Mouse (Mus musculus) limb, embryonic 13.5 days (tissue): ENCODE data around the gene Ift52. TPM values are rescaled to one million over a fixed set of nuclear protein-coding genes. Genes with fewer than 3 reads are reported as not detected.

Source experiments
- ATAC-seq: fragments of 200-750 bp; cut with Nextera tagmentation; 2 replicates; pipeline ENCODE4 v1.8.0; 2017; ENCODE audit warnings: low read depth, moderate number of reproducible peaks, moderate TSS enrichment; ENCODE audit not compliant: low FRiP score
- H3K27ac ChIP-seq: fragments of 300-500 bp; sonication (generic); 2 replicates; pipeline ENCODE4 v1.5.1; 2015; ENCODE audit warnings: inconsistent platforms, mild to moderate bottlenecking, moderate library complexity
- H3K27me3 ChIP-seq: fragments of 300-500 bp; sonication (generic); 2 replicates; pipeline ENCODE4 v1.6.1; 2015; ENCODE audit warnings: mild to moderate bottlenecking, inconsistent platforms
- H3K36me3 ChIP-seq: fragments of 300-500 bp; sonication (generic); 2 replicates; pipeline ENCODE4 v1.6.1; 2015; ENCODE audit warnings: inconsistent platforms, mild to moderate bottlenecking, moderate library complexity
- H3K4me1 ChIP-seq: fragments of 300-500 bp; sonication (generic); 2 replicates; pipeline ENCODE4 v1.6.1; 2015; ENCODE audit warnings: inconsistent platforms
- H3K4me2 ChIP-seq: fragments of 300-500 bp; sonication (generic); replicated peaks from 2 replicates; pipeline ENCODE4 v1.6.1; 2015; ENCODE audit warnings: inconsistent platforms, mild to moderate bottlenecking, moderate library complexity
- H3K4me3 ChIP-seq: fragments of 300-500 bp; sonication (generic); 2 replicates; pipeline ENCODE4 v1.5.1; 2015; ENCODE audit warnings: moderate library complexity, mild to moderate bottlenecking, inconsistent platforms
- H3K9ac ChIP-seq: fragments of 300-500 bp; sonication (generic); 2 replicates; pipeline ENCODE4 v1.6.1; 2015; ENCODE audit warnings: mild to moderate bottlenecking, inconsistent platforms
- H3K9me3 ChIP-seq: fragments of 300-500 bp; sonication (generic); 2 replicates; pipeline ENCODE4 v1.6.1; 2016; ENCODE audit warnings: inconsistent platforms
- WGBS: fragments of 180-500 bp; shearing (Covaris S2); methylation state at CpG from one replicate; pipeline ENCODE4 v1.1.7; 2015; 5-methylcytosine and 5-hydroxymethylcytosine counted together
- polyA plus RNA-seq: library from polyadenylated mRNA; unstranded; fragments of >200 nt; fragmentation: Nextera tagmentation; extraction: Ambion mirVana; gene quantifications from 2 replicates; pipeline ENCODE4 v1.2.1, GENCODE M21; 2015

Ift52 gene
- polyA plus RNA-seq, 1 experiment from 2014 or later = 55.3 TPM

DNA sequence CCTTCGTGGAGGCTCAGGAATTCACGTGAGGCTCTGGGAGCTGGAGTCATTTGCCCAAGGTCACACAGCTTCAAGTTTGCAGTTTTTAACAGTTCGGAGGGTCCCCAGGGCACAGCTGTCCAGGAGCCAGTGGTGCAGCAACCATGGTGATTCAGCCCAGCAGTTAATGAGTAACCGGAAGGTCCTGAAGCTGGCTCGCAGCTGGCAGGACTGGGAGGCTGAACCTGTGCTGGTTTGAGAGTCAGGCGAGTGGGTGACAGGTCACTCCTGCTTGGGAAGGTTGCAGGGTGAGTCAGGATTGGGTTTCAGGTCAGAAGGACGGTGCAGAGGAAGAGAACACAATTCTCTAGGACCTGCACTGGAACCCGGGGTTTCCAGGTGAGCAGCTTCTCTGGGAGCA lies 29.9 kb upstream of the Ift52 start, which contains the start of gene Sgk2:
TSS of gene Sgk2 (plus strand) at position 113 of the 400 bp plus-strand sequence.
- no peak for ATAC-seq
- WGBS = 62% methylated on average over 8 of the region's 8 CpGs

DNA sequence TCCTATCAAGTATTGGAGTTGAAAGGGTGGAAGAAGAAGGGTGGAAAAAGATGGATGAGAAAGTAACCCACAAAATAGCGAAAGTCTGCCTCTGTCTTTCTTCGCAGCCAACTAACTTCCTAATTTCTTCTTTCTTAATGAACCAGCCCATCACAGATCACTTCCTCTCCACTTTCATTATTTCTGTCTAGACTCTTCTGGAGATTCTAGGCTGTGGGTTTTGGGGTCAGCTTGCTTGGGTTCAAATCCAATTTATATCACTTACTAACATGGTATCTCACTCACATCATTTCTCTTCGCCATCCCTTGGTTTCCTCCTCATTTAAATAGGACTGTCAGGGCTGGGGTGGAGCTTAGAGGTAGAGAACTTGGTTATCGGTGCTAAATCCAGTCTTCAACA lies 28.9 kb upstream of the Ift52 start:
- 80% methylated on average over 4 of the region's 4 CpGs for WGBS
- ATAC-seq = no peak

More for the DNA sequence above, 29.9 kb upstream of the Ift52 start, which contains the start of gene Sgk2:
- Histone ChIP-seq H3K4me2 (no peak within 1 kb of the TSS), H3K27me3 (no peaks in the 10 kb centered on the region), H3K4me1 (peaks cover 5% of the 10 kb centered on the region; the same call in 1 of the 2 replicates), H3K9me3 (no peaks in the 10 kb centered on the region), H3K36me3 (no peaks in the 10 kb centered on the region), H3K9ac (no peak within 1 kb of the TSS), H3K4me3 (no peak within 1 kb of the TSS), H3K27ac (no peak within 1 kb of the TSS)

DNA sequence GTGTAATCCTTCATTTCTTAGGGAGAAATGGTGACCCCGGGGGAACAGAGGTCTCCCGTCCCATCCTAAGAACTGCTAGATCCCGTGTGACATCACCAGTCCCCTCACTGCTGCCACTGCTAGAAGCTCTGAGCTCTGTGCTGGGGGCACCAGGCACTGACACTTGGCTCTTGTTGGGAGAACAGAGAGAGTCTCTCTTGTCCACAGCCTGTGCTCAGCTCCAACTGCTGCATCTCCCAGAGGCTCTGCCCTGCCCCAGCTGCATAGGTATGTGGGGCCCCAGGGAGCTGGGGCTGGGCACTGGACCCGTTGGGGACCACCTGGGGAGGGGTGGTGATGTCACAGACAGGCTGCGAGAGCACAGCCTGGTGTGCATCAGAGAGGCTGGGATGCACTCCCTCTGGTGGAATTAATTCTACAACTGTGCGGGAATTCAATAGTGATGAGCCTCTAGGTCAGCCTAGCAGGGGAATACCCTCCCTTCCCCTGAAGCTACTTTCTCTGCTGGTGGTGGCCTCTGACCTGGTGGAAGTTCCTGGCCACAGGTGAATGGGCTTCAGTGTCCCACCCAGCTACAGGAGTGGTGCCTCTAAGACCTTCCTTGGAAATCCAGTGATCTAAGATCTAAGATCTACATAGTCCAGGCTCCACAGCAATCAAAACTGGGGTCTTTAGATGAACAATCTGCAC lies 25.6 kb upstream of the Ift52 start:
- H3K27me3 ChIP-seq = no peaks in the 10 kb centered on the region
- no peaks in the 10 kb centered on the region for H3K9me3 ChIP-seq
- ATAC-seq = no peak
- no peaks in the 10 kb centered on the region for H3K4me1 ChIP-seq
- H3K27ac ChIP-seq = no peak overlapping the region
- no peak overlapping the region for H3K4me2 ChIP-seq
- 44% methylated on average over 6 of the region's 6 CpGs for WGBS
- no peaks in the 10 kb centered on the region for H3K36me3 ChIP-seq
- no peak overlapping the region for H3K4me3 ChIP-seq
- H3K9ac ChIP-seq = no peak overlapping the region

More for the DNA sequence above, 28.9 kb upstream of the Ift52 start:
- Histone ChIP-seq H3K9me3 (no peaks in the 10 kb centered on the region), H3K4me3 (no peak overlapping the region), H3K4me1 (peaks cover 5% of the 10 kb centered on the region; the same call in 1 of the 2 replicates), H3K4me2 (no peak overlapping the region), H3K27me3 (no peaks in the 10 kb centered on the region), H3K27ac (no peak overlapping the region), H3K36me3 (no peaks in the 10 kb centered on the region), H3K9ac (no peak overlapping the region)

DNA sequence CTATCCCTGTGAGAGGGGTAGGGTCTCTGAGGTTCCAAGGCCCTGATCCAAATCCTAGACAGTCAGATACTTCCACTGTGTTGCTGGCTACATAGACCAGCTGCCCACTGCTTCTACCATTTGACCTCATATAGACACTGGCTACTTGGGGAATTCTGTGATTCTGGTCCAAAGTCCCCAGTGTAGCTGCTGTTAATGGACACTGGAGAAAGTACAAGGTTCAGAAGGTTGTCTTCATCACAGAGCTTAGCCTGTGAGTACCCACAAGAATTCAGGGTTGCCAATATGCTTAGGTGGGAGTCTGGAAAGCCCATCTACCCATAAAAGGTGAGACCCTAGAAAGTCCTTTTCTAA lies 25.1 kb upstream of the Ift52 start:
- no peak for ATAC-seq
- Histone ChIP-seq H3K9me3 (no peaks in the 10 kb centered on the region), H3K4me2 (no peak overlapping the region), H3K36me3 (no peaks in the 10 kb centered on the region), H3K27me3 (no peaks in the 10 kb centered on the region), H3K27ac (no peak overlapping the region), H3K4me1 (no peaks in the 10 kb centered on the region), H3K9ac (no peak overlapping the region), H3K4me3 (no peak overlapping the region)

DNA sequence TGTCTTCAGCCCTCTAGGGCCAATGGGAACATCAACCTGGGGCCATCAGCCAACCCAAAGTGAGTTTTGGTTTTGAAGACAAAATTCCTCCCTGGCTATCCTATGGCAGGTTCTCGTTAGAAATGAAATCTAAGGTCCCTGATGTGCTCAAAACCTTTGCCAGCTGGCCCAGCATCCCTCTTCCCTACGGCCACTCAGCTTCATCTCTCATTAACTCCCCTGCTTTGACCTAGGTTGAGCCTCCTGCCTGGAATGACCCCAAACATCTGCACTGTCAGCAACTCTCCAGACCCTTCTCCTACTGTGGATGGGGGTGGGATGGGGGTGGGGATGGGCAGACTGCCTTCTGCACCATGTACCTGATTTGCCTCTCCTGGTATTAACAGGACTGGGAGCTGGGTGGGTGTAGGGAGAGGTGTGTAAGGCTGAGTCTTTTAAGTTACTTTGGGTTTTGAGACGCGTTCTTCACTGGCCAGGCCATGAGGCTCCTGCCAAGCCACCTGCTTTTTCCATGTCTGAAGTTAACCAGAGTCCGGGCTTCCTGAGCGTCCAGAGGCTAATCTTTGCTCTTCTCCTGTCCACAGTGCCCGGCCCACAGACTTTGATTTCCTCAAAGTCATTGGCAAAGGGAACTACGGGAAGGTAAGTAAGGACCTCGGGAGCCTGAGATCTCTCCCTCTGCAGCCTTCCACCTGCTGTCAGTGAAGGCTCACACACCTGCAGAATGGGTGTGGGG lies 23.1 kb upstream of the Ift52 start:
- Histone ChIP-seq H3K9me3 (no peaks in the 10 kb centered on the region), H3K4me3 (no peak overlapping the region), H3K9ac (no peak overlapping the region), H3K4me1 (no peaks in the 10 kb centered on the region), H3K27me3 (no peaks in the 10 kb centered on the region), H3K36me3 (no peaks in the 10 kb centered on the region), H3K27ac (no peak overlapping the region), H3K4me2 (no peak overlapping the region)
- ATAC-seq = no peak
- 77% methylated on average over 9 of the region's 9 CpGs for WGBS

DNA sequence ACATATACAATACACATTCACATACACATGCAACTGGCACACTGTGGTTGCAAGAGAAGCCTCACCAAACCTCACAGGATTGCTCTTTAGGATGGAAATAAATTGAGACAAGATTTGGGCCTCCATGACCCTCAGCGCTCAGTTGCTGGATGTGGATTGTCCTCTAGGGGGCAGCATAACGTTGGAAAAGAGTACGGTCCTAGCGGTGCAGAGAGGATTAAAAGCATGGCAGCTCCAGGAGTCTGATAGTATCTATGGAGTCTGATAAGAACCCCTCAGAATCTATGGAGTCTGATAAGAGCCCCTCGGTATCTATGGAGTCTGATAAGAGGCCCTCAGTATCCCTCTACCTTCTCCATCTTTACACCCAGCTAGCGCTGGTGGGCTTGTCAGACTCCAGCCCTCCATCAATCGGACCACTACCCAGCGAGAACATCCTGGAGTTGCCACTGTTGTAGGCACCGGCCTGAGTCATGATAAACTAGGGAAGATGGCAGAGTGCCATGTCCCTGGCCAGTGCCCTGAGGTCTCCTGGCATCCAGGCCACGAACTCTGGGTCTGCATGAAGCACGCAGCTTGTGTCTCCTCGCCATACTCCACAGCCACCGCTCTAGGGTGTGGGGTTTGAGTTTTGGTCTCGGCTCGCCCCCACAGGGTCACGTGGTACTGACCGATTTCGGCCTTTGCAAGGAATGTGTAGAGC lies 18.5 kb upstream of the Ift52 start:
- Histone ChIP-seq H3K27me3 (no peaks in the 10 kb centered on the region; the same call in 1 of the 2 replicates), H3K9me3 (no peaks in the 10 kb centered on the region), H3K9ac (0 out of 2 replicates have a peak overlapping the region, but pooled peaks have one; percentile 19), H3K4me2 (peak overlapping the region; percentile 55), H3K4me3 (peak overlapping the region; percentile 15; the same call in 1 of the 2 replicates), H3K27ac (no peak overlapping the region), H3K36me3 (no peaks in the 10 kb centered on the region), H3K4me1 (no peaks in the 10 kb centered on the region)
- ATAC-seq = peak; percentile 79
- WGBS = 35% methylated on average over 18 of the region's 18 CpGs

DNA sequence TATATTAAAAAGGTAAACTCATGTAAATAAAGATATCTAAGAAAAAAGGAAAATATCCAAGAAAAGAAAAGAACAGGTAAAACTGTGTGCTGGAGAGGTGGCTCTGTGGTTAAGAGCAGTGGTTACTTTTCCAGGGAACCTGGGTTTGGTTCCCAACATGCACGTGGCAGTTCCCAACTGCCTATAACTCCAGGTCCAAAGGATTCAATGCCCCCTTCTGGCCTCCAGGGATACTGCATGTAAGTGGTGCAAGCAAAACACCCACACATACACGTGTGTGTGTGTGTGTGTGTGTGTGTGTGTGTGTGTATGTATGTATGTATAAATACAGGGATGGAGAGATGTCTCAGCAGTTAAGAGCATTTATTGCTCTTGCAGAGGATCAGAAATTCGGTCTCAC lies 17.4 kb upstream of the Ift52 start:
- H3K9ac ChIP-seq = no peak overlapping the region
- ATAC-seq = no peak
- no peak overlapping the region for H3K4me2 ChIP-seq
- no peak overlapping the region for H3K4me3 ChIP-seq
- WGBS = 29% methylated on average over 3 of the region's 3 CpGs
- H3K9me3 ChIP-seq = no peaks in the 10 kb centered on the region
- H3K27me3 ChIP-seq = no peaks in the 10 kb centered on the region; the same call in 1 of the 2 replicates
- no peak overlapping the region for H3K27ac ChIP-seq
- no peaks in the 10 kb centered on the region for H3K4me1 ChIP-seq
- no peaks in the 10 kb centered on the region for H3K36me3 ChIP-seq

DNA sequence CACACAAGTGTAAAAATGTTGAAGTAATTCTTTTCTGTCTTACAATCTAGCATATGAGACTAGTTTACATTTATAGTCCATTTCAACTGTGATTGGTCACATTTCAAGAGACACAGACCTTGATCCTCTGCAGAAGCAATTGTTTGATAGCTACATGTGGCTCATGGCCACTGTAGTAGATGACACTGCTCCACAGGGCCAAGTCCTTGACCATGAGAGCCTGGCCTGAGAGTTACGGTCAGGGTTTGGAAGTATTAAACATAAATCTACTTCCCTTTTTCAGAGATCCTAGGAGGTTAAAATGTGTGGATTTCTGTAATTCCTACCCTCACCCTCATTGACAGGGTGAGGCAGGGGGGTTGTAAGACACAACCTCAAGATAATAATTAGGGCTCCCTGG lies 16.1 kb upstream of the Ift52 start:
- H3K36me3 ChIP-seq = no peaks in the 10 kb centered on the region
- no peaks in the 10 kb centered on the region; the same call in 1 of the 2 replicates for H3K27me3 ChIP-seq
- H3K9ac ChIP-seq = no peak overlapping the region
- 87% methylated on average over 1 of the region's 1 CpGs for WGBS
- H3K9me3 ChIP-seq = no peaks in the 10 kb centered on the region
- H3K4me1 ChIP-seq = no peaks in the 10 kb centered on the region
- H3K27ac ChIP-seq = no peak overlapping the region
- H3K4me2 ChIP-seq = no peak overlapping the region
- no peak overlapping the region for H3K4me3 ChIP-seq
- ATAC-seq = no peak

DNA sequence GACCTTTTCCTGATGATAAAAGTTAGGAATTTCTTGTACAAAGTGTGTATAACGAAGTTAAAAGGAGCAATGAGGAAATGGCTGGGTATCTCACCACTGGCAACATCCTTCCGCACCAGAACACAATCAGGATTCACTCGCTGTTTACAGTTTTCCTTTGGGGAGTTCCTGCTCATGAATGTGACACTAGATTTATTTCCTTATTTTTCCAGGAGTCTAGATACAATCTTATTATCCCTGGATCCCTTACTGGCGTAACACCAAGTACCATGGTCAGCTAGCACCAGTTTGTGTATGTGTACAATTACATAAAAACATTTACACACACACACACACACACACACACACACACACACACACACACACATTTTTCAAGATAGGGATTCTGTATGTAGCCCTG lies 9.9 kb upstream of the Ift52 start:
- Histone ChIP-seq H3K9ac (no peak overlapping the region), H3K4me1 (no peaks in the 10 kb centered on the region), H3K36me3 (no peaks in the 10 kb centered on the region), H3K4me3 (no peak overlapping the region), H3K27me3 (no peaks in the 10 kb centered on the region; the same call in 1 of the 2 replicates), H3K27ac (no peak overlapping the region), H3K4me2 (no peak overlapping the region), H3K9me3 (no peaks in the 10 kb centered on the region)
- WGBS = 74% methylated on average over 4 of the region's 4 CpGs
- ATAC-seq = no peak

DNA sequence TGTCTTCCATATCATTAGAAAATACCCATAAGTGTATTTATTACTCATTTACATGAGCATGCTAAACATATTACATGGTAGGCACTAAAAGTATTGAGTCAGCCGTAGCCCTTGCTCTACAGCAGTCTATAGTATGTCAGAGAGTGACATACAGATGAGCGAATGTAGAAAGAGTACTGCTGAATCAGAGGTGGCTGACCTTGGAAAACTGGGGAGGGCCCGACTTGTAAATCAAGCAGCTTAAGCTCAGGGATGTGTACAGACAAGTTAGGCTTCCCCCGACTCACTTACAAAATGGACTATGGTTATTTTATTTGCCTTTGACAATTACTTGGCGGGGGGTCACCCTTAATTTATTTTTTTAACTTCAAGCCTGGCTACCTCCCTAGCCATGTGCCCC lies 14.1 kb downstream of the Ift52 start:
- ATAC-seq = no peak
- H3K36me3 ChIP-seq = peaks cover 94% of the 10 kb centered on the region

DNA sequence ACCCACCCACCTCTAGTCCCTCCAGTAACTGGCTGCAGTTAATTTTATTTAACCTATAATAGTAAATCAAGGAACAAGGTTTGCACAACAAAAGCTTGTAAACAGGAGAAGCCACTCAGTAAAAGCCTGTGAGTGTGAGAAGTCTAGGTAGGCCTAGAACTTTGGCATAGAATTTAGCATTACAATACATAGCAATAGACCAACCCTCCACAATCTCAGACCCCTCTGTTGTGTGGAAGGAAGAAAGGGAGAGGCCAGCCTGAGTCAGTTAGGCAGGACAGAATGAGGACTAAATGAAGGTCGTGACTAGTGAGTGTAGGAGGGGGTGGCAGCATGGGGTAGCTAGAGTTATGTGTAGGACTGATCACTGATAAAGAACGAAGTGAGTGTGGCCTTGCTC lies 14.6 kb downstream of the Ift52 start:
- Histone ChIP-seq H3K36me3 (peaks cover 94% of the 10 kb centered on the region), H3K4me3 (no peak overlapping the region), H3K4me1 (no peaks in the 10 kb centered on the region), H3K9me3 (no peaks in the 10 kb centered on the region), H3K4me2 (no peak overlapping the region), H3K27ac (no peak overlapping the region), H3K27me3 (no peaks in the 10 kb centered on the region), H3K9ac (no peak overlapping the region)
- no peak for ATAC-seq
- WGBS = 86% methylated on average over 2 of the region's 2 CpGs

More for the DNA sequence above, 14.1 kb downstream of the Ift52 start:
- H3K4me1 ChIP-seq = no peaks in the 10 kb centered on the region
- H3K27ac ChIP-seq = no peak overlapping the region
- H3K4me3 ChIP-seq = no peak overlapping the region
- H3K4me2 ChIP-seq = no peak overlapping the region
- no peaks in the 10 kb centered on the region for H3K9me3 ChIP-seq
- no peak overlapping the region for H3K9ac ChIP-seq
- H3K27me3 ChIP-seq = no peaks in the 10 kb centered on the region
- WGBS = 93% methylated on average over 5 of the region's 5 CpGs

DNA sequence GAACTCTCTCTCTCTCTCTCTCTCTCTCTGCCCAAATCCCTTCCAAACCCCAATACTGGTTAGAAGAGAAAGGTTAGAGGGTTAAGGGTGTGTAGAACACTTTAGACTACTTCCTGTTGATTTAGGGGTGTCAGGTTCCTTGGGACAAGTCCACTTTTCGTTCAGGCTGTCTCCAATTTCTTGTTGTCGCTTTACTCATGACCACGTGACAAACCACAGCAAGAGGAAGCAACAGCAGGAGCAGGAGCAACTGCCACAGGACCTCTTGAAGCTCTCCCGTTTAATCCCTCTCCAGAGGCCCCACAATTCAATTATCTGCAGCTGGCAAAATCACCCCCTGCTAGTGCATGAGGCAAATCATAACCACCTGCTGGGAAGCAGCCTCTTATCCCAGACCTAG lies 15.5 kb downstream of the Ift52 start:
- H3K4me2 ChIP-seq = no peak overlapping the region
- H3K4me3 ChIP-seq = no peak overlapping the region
- H3K9me3 ChIP-seq = no peaks in the 10 kb centered on the region
- no peaks in the 10 kb centered on the region for H3K27me3 ChIP-seq
- 36% methylated on average over 4 of the region's 4 CpGs for WGBS
- no peak for ATAC-seq
- no peak overlapping the region for H3K27ac ChIP-seq
- no peaks in the 10 kb centered on the region for H3K4me1 ChIP-seq
- H3K36me3 ChIP-seq = peaks cover 94% of the 10 kb centered on the region
- H3K9ac ChIP-seq = no peak overlapping the region
